Mouse (Mus musculus) intestine, postnatal 0 days (tissue): ENCODE measurements around the gene Bspry. TPM values are rescaled to one million over a fixed set of nuclear protein-coding genes. Genes with fewer than 3 reads are reported as not detected.
A peak's percentile ranks its signal among the peaks of the same experiment; 100 is the strongest.

Experiments used
- ATAC-seq: fragments of 200-750 bp; cut with Nextera tagmentation; 2 replicates; pipeline ENCODE4 v1.8.0; 2017; ENCODE audit warnings: mild to moderate bottlenecking, moderate TSS enrichment, moderate library complexity
- H3K27ac ChIP-seq: fragments of 300-500 bp; sonication (generic); 2 replicates; pipeline ENCODE4 v1.5.1; 2014; ENCODE audit warnings: mild to moderate bottlenecking, low read depth, low read length, moderate library complexity
- H3K27me3 ChIP-seq: fragments of 300-500 bp; sonication (generic); replicated peaks from 2 replicates; pipeline ENCODE4 v1.6.1; 2014; ENCODE audit warnings: low read length, mixed read lengths; ENCODE audit not compliant: control insufficient read depth, insufficient read depth
- H3K36me3 ChIP-seq: fragments of 300-500 bp; sonication (generic); 2 replicates; pipeline ENCODE4 v1.6.1; 2014; ENCODE audit warnings: mild to moderate bottlenecking, moderate library complexity; ENCODE audit not compliant: control insufficient read depth, insufficient read depth
- H3K4me1 ChIP-seq: fragments of 300-500 bp; sonication (generic); replicated peaks from 2 replicates; pipeline ENCODE4 v1.6.1; 2014; ENCODE audit warnings: antibody characterized with exemption, low read length, mixed read lengths; ENCODE audit not compliant: control insufficient read depth, insufficient read depth
- H3K4me2 ChIP-seq: fragments of 300-500 bp; sonication (generic); replicated peaks from 2 replicates; pipeline ENCODE4 v1.6.1; 2014; ENCODE audit warnings: low read depth, mild to moderate bottlenecking, moderate library complexity
- H3K4me3 ChIP-seq: fragments of 300-500 bp; sonication (generic); 2 replicates; pipeline ENCODE4 v1.5.1; 2014; ENCODE audit warnings: low read depth, low read length
- H3K9ac ChIP-seq: fragments of 300-500 bp; sonication (generic); 2 replicates; pipeline ENCODE4 v1.6.1; 2014; ENCODE audit warnings: mild to moderate bottlenecking, low read depth, low read length
- H3K9me3 ChIP-seq: fragments of 300-500 bp; sonication (generic); 2 replicates; pipeline ENCODE4 v1.6.1; 2016; ENCODE audit warnings: mixed run types; ENCODE audit not compliant: control insufficient read depth
- CTCF ChIP-seq: sonication (generic); IDR thresholded peaks from 2 replicates; pipeline ENCODE4 v1.5.1; 2016; ENCODE audit warnings: low read depth, mild to moderate bottlenecking, control low read depth, antibody characterized with exemption, moderate library complexity
- WGBS: fragments of 180-500 bp; shearing (Covaris S2); extraction: QIAGEN DNeasy Blood & Tissue Kit; methylation state at CpG from one replicate; pipeline ENCODE4 v1.1.7; 2014; 5-methylcytosine and 5-hydroxymethylcytosine counted together
- polyA plus RNA-seq: library from polyadenylated mRNA; unstranded; fragments of >200 nt; fragmentation: Nextera tagmentation; extraction: Ambion mirVana; gene quantifications from 2 replicates; pipeline ENCODE4 v1.2.1, GENCODE M21; 2015

Bspry gene
- polyA plus RNA-seq, 1 experiment from 2014 or later, result 20.5 TPM

- no peak for ATAC-seq
- WGBS, result 63% methylated on average over 7 of the region's 7 CpGs
- TF ChIP-seq CTCF, result no peak
These were observed 42.0 kb upstream of the Bspry start for GRCm38 (mm10) chr4:62437871-62438270.

GRCm38 (mm10) chr4:62439793-62440192 lies 40.1 kb upstream of the Bspry start:
- Histone ChIP-seq H3K4me2 (no peak overlapping the region), H3K9ac (no peak overlapping the region), H3K4me1 (no peaks in the 10 kb centered on the region; the same call in 1 of the 2 replicates), H3K27me3 (no peaks in the 10 kb centered on the region), H3K4me3 (no peak overlapping the region), H3K27ac (no peak overlapping the region), H3K9me3 (no peaks in the 10 kb centered on the region), H3K36me3 (no peaks in the 10 kb centered on the region)
- no peak for TF ChIP-seq CTCF
- WGBS, result 60% methylated on average over 4 of the region's 4 CpGs
- no peak for ATAC-seq

More at GRCm38 (mm10) chr4:62437871-62438270, 42.0 kb upstream of the Bspry start:
- no peaks in the 10 kb centered on the region for H3K9me3 ChIP-seq
- H3K36me3 ChIP-seq, result no peaks in the 10 kb centered on the region
- H3K4me3 ChIP-seq, result no peak overlapping the region
- H3K27me3 ChIP-seq, result no peaks in the 10 kb centered on the region
- no peak overlapping the region for H3K9ac ChIP-seq
- no peaks in the 10 kb centered on the region; the same call in 1 of the 2 replicates for H3K4me1 ChIP-seq
- H3K27ac ChIP-seq, result no peak overlapping the region
- H3K4me2 ChIP-seq, result no peak overlapping the region

DNA sequence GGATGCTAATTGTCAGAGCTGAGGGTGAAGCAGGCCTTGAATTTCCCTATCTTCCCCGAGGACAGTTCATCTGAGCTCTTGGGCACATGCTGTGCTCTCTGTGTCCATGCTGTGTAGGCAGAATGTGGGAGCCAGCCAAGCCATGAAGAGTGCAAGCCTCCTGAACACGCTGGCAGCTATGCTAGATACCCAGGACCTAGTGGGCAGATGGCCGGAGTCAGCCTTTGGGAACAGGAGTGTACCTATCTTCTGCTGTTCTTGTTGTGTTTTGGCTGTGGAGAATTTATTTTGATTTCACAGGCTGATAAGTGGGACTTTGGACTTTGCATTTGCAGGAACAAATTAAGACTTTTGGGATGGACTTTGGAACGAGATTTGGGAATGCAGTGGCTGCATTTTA lies 39.3 kb upstream of the Bspry start:
- no peak overlapping the region for H3K9ac ChIP-seq
- no peak for ATAC-seq
- no peaks in the 10 kb centered on the region for H3K9me3 ChIP-seq
- no peak overlapping the region for H3K4me3 ChIP-seq
- H3K27me3 ChIP-seq, result no peaks in the 10 kb centered on the region
- H3K36me3 ChIP-seq, result no peaks in the 10 kb centered on the region
- no peak overlapping the region for H3K4me2 ChIP-seq
- no peak for TF ChIP-seq CTCF
- no peaks in the 10 kb centered on the region; the same call in 1 of the 2 replicates for H3K4me1 ChIP-seq
- WGBS, result 73% methylated on average over 4 of the region's 4 CpGs
- no peak overlapping the region for H3K27ac ChIP-seq

DNA sequence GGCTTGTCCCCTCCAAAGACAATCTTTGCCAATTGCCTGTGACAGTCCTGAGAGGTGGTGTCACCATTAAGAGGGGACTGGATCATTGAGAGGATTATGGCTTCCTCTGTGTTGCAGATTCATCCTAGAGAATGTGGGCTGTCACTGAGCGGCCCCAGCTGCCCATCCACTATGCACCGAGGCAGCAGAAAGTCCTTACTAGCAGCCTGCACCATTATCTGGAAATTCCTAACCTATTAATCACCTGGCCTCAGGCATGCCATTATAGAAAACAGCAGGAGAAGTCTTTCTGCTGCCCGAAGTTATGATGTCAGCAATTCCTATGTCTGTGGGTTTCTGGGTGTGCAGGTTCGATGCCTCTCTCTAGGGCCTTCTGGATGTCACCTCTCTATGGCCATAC lies 38.9 kb upstream of the Bspry start:
- Histone ChIP-seq H3K9ac (no peak overlapping the region), H3K36me3 (no peaks in the 10 kb centered on the region), H3K27me3 (no peaks in the 10 kb centered on the region), H3K27ac (no peak overlapping the region), H3K4me3 (no peak overlapping the region), H3K4me2 (no peak overlapping the region), H3K9me3 (no peaks in the 10 kb centered on the region), H3K4me1 (no peaks in the 10 kb centered on the region; the same call in 1 of the 2 replicates)
- no peak for ATAC-seq
- 65% methylated on average over 4 of the region's 4 CpGs for WGBS
- no peak for TF ChIP-seq CTCF

DNA sequence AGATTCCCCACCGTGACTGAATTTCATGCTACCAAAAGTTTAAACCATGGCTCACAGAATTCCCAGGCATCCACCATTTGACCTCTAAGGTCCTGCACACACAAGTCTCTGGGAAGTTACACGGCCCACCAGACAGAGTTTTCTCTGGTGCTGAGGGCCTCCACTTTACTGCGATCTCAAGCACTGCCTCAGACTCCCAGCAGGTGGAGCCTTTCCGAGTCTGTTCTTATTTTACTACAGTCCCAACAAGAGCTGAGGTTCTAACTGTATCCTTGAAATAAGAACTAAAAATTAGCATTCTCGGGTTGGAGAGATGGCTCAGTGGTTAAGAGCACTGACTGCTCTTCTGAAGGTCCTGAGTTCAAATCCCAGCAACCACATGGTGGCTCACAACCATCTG lies 24.9 kb upstream of the Bspry start:
- H3K4me2 ChIP-seq, result no peak overlapping the region
- ATAC-seq, result peak; percentile 59; the same call in 1 of the 2 replicates
- no peaks in the 10 kb centered on the region for H3K27me3 ChIP-seq
- no peak overlapping the region for H3K4me3 ChIP-seq
- 54% methylated on average over 5 of the region's 5 CpGs for WGBS
- H3K9ac ChIP-seq, result no peak overlapping the region
- H3K4me1 ChIP-seq, result no peaks in the 10 kb centered on the region
- no peaks in the 10 kb centered on the region; the same call in 1 of the 2 replicates for H3K36me3 ChIP-seq
- peak; percentile 74 for TF ChIP-seq CTCF
- no peaks in the 10 kb centered on the region for H3K9me3 ChIP-seq
- H3K27ac ChIP-seq, result no peak overlapping the region

DNA sequence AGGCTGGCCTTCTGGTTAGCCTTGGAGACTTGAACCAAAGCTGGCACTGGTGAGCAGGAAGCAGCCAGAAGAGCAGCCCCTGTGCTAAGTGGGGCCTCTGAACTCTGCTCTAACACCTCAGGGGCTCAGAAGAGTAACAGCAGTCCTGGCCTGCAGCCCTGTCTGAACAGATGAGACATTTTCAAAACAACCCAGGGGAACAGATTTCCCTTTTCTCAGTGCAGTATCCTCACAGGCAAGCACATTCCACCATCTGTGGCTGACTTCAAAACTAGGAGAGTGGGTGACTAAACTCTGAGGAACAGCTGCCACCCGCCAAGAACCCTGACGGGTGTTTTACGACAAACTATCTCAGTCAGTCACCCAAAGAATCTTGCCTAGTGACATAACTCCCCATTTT lies 20.8 kb upstream of the Bspry start:
- Histone ChIP-seq H3K9me3 (no peaks in the 10 kb centered on the region), H3K27ac (no peak overlapping the region), H3K36me3 (no peaks in the 10 kb centered on the region; the same call in 1 of the 2 replicates), H3K4me3 (no peak overlapping the region), H3K4me2 (no peak overlapping the region), H3K9ac (no peak overlapping the region), H3K27me3 (no peaks in the 10 kb centered on the region), H3K4me1 (0 out of 2 replicates have a peak, but pooled peaks cover 4% of the 10 kb centered on the region)
- WGBS, result 50% methylated on average over 3 of the region's 3 CpGs
- no peak for TF ChIP-seq CTCF
- ATAC-seq, result peak; percentile 20; the same call in 1 of the 2 replicates

DNA sequence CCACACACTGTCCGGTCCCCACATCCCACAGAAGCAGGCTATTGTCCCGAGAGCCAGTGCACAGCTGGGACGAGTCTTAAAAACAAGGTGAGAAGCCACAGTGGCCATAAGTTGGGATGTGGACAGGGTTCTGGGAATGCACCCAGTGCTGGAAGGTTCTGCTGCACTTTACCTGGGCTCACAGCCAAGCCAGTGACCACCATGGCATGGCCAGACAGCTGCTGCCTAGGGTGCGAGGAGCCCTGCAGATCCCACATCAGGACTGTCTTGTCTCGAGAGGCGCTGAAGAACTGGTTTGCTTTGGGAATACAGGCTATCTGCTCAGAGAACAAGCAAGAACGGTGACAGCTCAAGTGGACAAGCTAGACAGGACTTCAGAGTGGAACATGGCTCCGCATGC lies 19.5 kb upstream of the Bspry start:
- Histone ChIP-seq H3K4me2 (no peak overlapping the region), H3K27ac (no peak overlapping the region), H3K9ac (no peak overlapping the region), H3K36me3 (no peaks in the 10 kb centered on the region; the same call in 1 of the 2 replicates), H3K4me1 (0 out of 2 replicates have a peak, but pooled peaks cover 4% of the 10 kb centered on the region), H3K27me3 (no peaks in the 10 kb centered on the region), H3K9me3 (no peaks in the 10 kb centered on the region), H3K4me3 (no peak overlapping the region)
- no peak for TF ChIP-seq CTCF
- 92% methylated on average over 8 of the region's 8 CpGs for WGBS
- ATAC-seq, result no peak
